Comparison of ENCODE assay signal across 8 mouse cellular contexts in genomic region chr7:65692883-65693282, GRCm38 (mm10). TPM values are rescaled to one million over a fixed set of nuclear protein-coding genes. Genes with fewer than 3 reads are reported as not detected.
DNase-seq lines count a peak whose midpoint lies in the region; ATAC-seq and TF ChIP-seq lines count a peak whose summit lies in the region.

No protein-coding gene starts in this region.

- no peaks in the 10 kb centered on the region for H3K9me3 ChIP-seq in kidney, embryonic 14.5 days (ENCODE audit: control insufficient read depth, low read length)
- H3K9me3 ChIP-seq in stomach, postnatal 0 days (ENCODE audit: control insufficient read depth, low read length), result no peaks in the 10 kb centered on the region

- no peak for TF ChIP-seq CTCF in embryonic fibroblast, embryonic 13.5 days (IDR thresholded peaks at IDR 0.05; ENCODE audit: borderline replicate concordance, insufficient read depth, low read length)
- TF ChIP-seq CTCF in stomach, postnatal 0 days (IDR thresholded peaks at IDR 0.05; ENCODE audit: low read depth), result no peak

- H3K4me1 ChIP-seq in embryonic fibroblast, embryonic 13.5 days (ENCODE audit: control insufficient read depth, insufficient read depth, low read length), result peaks cover 2% of the 10 kb centered on the region; the same call in 1 of the 2 replicates
- H3K4me1 ChIP-seq in kidney, embryonic 14.5 days (ENCODE audit: control insufficient read depth, insufficient read depth, low read length), result peaks cover 14% of the 10 kb centered on the region; the same call in 1 of the 2 replicates
- H3K4me1 ChIP-seq in stomach, postnatal 0 days (replicated peaks; ENCODE audit: control insufficient read depth, insufficient read depth), result no peaks in the 10 kb centered on the region

- no peaks in the 10 kb centered on the region for H3K27me3 ChIP-seq in kidney, embryonic 14.5 days (ENCODE audit: control insufficient read depth, insufficient read depth, low read length)
- no peaks in the 10 kb centered on the region for H3K27me3 ChIP-seq in stomach, postnatal 0 days (ENCODE audit: control insufficient read depth, insufficient read depth, low read length)

- WGBS in kidney, embryonic 14.5 days, result 1% methylated on average over 10 of the region's 10 CpGs
- 0% methylated on average over 10 of the region's 10 CpGs for WGBS in stomach, postnatal 0 days

- peak; percentile 79 for ATAC-seq in kidney, embryonic 14.5 days (ENCODE audit: low FRiP score, low TSS enrichment)
- ATAC-seq in stomach, postnatal 0 days (ENCODE audit: low FRiP score, low TSS enrichment), result peak; percentile 81

- peak overlapping the region; percentile 79 for H3K4me3 ChIP-seq in embryonic fibroblast, embryonic 13.5 days (ENCODE audit: insufficient read depth, low read length)
- H3K4me3 ChIP-seq in kidney, embryonic 14.5 days (ENCODE audit: low read length), result peak overlapping the region; percentile 84
- H3K4me3 ChIP-seq in stomach, postnatal 0 days (ENCODE audit: low read depth, low read length), result peak overlapping the region; percentile 92

- H3K36me3 ChIP-seq in kidney, embryonic 14.5 days (ENCODE audit: control insufficient read depth, insufficient read depth, low read length), result peaks cover 10% of the 10 kb centered on the region
- peaks cover under 1% of the 10 kb centered on the region; the same call in 1 of the 2 replicates for H3K36me3 ChIP-seq in stomach, postnatal 0 days (ENCODE audit: control insufficient read depth, insufficient read depth, low read length)

- no peak for TF ChIP-seq EP300 in stomach, postnatal 0 days (optimal IDR thresholded peaks at IDR 0.05)

- peak overlapping the region; percentile 77 for H3K4me2 ChIP-seq in kidney, embryonic 14.5 days (replicated peaks; ENCODE audit: low read depth, low read length)
- peak overlapping the region; percentile 91 for H3K4me2 ChIP-seq in stomach, postnatal 0 days (replicated peaks; ENCODE audit: low read depth)

- H3K27ac ChIP-seq in embryonic fibroblast, embryonic 13.5 days (ENCODE audit: insufficient read depth, low read length), result no peak overlapping the region
- peak overlapping the region; percentile 76; the same call in 1 of the 2 replicates for H3K27ac ChIP-seq in kidney, embryonic 14.5 days (ENCODE audit: low read depth, low read length)
- peak overlapping the region; percentile 88 for H3K27ac ChIP-seq in stomach, postnatal 0 days (replicated peaks)

- peak; percentile 10 for DNase-seq in layer of hippocampus, adult 9-11 months
- no peak for DNase-seq in layer of hippocampus, adult 8-10 months (ENCODE audit: low spot score in 2 of 2)
- peak; percentile 67 for DNase-seq in lung, postnatal 10 days
- peak; percentile 85 for DNase-seq in stomach, postnatal 0 days (ENCODE audit: low spot score)
- no peak for DNase-seq in layer of hippocampus, postnatal 10 days (ENCODE audit: low spot score in 2 of 2)
- no peak for DNase-seq in ovary, postnatal 36 days (ENCODE audit: low spot score)

- H3K9ac ChIP-seq in kidney, embryonic 14.5 days (ENCODE audit: low read depth, low read length), result peak overlapping the region; percentile 81; the same call in 1 of the 2 replicates
- H3K9ac ChIP-seq in stomach, postnatal 0 days (ENCODE audit: low read length), result peak overlapping the region; percentile 81

- TF ChIP-seq POLR2A in embryonic fibroblast, embryonic 13.5 days (IDR thresholded peaks at IDR 0.05; ENCODE audit: low read depth, low read length), result no peak

RNA-seq across cellular contexts. Expression of gene Tm2d3, which starts 1.9 kb away (rescaled TPM):
- 10 to 100 TPM; 40.9 to 63.0 (median 51.9) TPM for total RNA-seq in layer of hippocampus, adult 8-10 months (2022)
- polyA plus RNA-seq in embryonic fibroblast, embryonic 13.5 days (2011; ENCODE audit: insufficient read length, low read depth, missing spikeins), result 69.1 and 83.5 TPM in 2 replicates
- 87.0 and 108 TPM in 2 replicates for polyA plus RNA-seq in kidney, embryonic 14.5 days (2014; fragmentation: Nextera tagmentation; extraction: Ambion mirVana)
- 68.3 and 73.8 TPM in 2 replicates for polyA plus RNA-seq in stomach, postnatal 0 days (2015; fragmentation: Nextera tagmentation; extraction: Ambion mirVana)
- total RNA-seq in layer of hippocampus, postnatal 10 days (2021), result 10 to 100 TPM; 29.5 to 30.4 TPM

RNA-seq across cellular contexts. Expression of gene Tarsl2, which starts 48.2 kb away (rescaled TPM):
- total RNA-seq in layer of hippocampus, adult 8-10 months (2022), result 10 to 100 TPM; 31.3 to 32.6 (median 32.0) TPM
- 5.6 and 8.7 TPM in 2 replicates for polyA plus RNA-seq in embryonic fibroblast, embryonic 13.5 days (2011; ENCODE audit: insufficient read length, low read depth, missing spikeins)
- polyA plus RNA-seq in kidney, embryonic 14.5 days (2014; fragmentation: Nextera tagmentation; extraction: Ambion mirVana), result 6.8 and 14.0 TPM in 2 replicates
- polyA plus RNA-seq in stomach, postnatal 0 days (2015; fragmentation: Nextera tagmentation; extraction: Ambion mirVana), result 5.2 and 6.2 TPM in 2 replicates
- 10 to 100 TPM; 40.7 to 40.8 TPM for total RNA-seq in layer of hippocampus, postnatal 10 days (2021)

Comparison
In these comparisons a context has a peak if more than half of its experiments do, and no peak if none do; other contexts are left out.
1. DNase-seq: peak in layer of hippocampus, adult 9-11 months (single experiment), lung, postnatal 10 days (single experiment) and stomach, postnatal 0 days (single experiment); none in layer of hippocampus, adult 8-10 months (0 of 2), layer of hippocampus, postnatal 10 days (0 of 2) and ovary, postnatal 36 days (single experiment).
2. Peak in every context shown above with its lines, with median percentiles within 50 percentile points of each other: H3K4me3 ChIP-seq.